Mouse (Mus musculus) cerebellum, adult 2 months (tissue): Measurements from ENCODE around the gene Bysl.

ENCODE experiments used
- CTCF ChIP-seq: fragments of 200-500 bp; IDR thresholded peaks from 2 replicates; pipeline ENCODE4 v1.5.1; 2011; ENCODE audit warnings: low read depth, mild to moderate bottlenecking, control low read depth, low read length, moderate library complexity, borderline replicate concordance; ENCODE audit not compliant: insufficient read depth
- POLR2A ChIP-seq: fragments of 200-500 bp; IDR thresholded peaks from 2 replicates; pipeline ENCODE4 v1.6.1; 2011; ENCODE audit warnings: low read length, control low read depth, borderline replicate concordance; ENCODE audit not compliant: insufficient read depth

GRCm38 (mm10) chr17:47591073-47591472 is 20.2 kb downstream of the Bysl start:
- TF ChIP-seq CTCF (no peak), POLR2A (no peak)
